Mouse (Mus musculus) left cerebral cortex, adult 2 months (tissue): ENCODE results near the gene Chd9. TPM values are rescaled to one million over a fixed set of nuclear protein-coding genes. Genes with fewer than 3 reads are reported as not detected.

Experiments
- DNase-seq, 2 experiments: peaks; one replicate each; pipeline ENCODE4 v3.0.0; 2021 to 2022; ENCODE audit warnings: low spot score in 2 of 2, mixed read lengths in 1 of 2; ENCODE audit errors: extremely low spot score in 1 of 2
- H3K27ac ChIP-seq: fragments of 200-600 bp; 2 replicates; pipeline ENCODE4 v1.8.1; 2022
- H3K4me3 ChIP-seq: fragments of 200-600 bp; 2 replicates; pipeline ENCODE4 v1.8.1; 2022
- CTCF ChIP-seq: fragments of 200-600 bp; IDR thresholded peaks from 2 replicates; pipeline ENCODE4 v1.8.1; 2022; ENCODE audit warnings: antibody characterized with exemption, mild to moderate bottlenecking, moderate library complexity
- intact Hi-C: fragments of 180-260 bp; cut with DNase I; formaldehyde crosslinking; loops from one replicate; pipeline ENCODE4 v1.15.1; 2025
- total RNA-seq, 2 experiments: library from RNA; stranded (reverse); gene quantifications; 2 replicates each; pipeline ENCODE4 v1.2.3; 2021

The Chd9 gene
- total RNA-seq, 2 experiments from 2014 or later, result 226 to 228 TPM

GRCm38 (mm10) chr8:91054418-91054817 is 226.3 kb downstream of the Chd9 start:
- no peak for TF ChIP-seq CTCF
- intact Hi-C loops, result no loop called here

GRCm38 (mm10) chr8:91056848-91057247 is 228.7 kb downstream of the Chd9 start:
- Histone ChIP-seq H3K4me3 (no peak overlapping the region), H3K27ac (no peak overlapping the region)
- TF ChIP-seq CTCF, result no peak
- intact Hi-C loops, result no loop called here
- no peak for DNase-seq

More at GRCm38 (mm10) chr8:91054418-91054817, 226.3 kb downstream of the Chd9 start:
- no peak overlapping the region for H3K4me3 ChIP-seq
- H3K27ac ChIP-seq, result no peak overlapping the region
- no peak for DNase-seq

GRCm38 (mm10) chr8:91059086-91059578 is 231.0 kb downstream of the Chd9 start:
- intact Hi-C loops, result no loop called here
- no peak overlapping the region for H3K4me3 ChIP-seq
- no peak for DNase-seq
- no peak for TF ChIP-seq CTCF
- H3K27ac ChIP-seq, result no peak overlapping the region

- intact Hi-C loops, result no loop called here
Measured at GRCm38 (mm10) chr8:91059884-91060510, 231.8 kb downstream of the Chd9 start.

GRCm38 (mm10) chr8:91060555-91061471 is 232.7 kb downstream of the Chd9 start:
- H3K27ac ChIP-seq, result no peak overlapping the region
- no peak overlapping the region for H3K4me3 ChIP-seq
- TF ChIP-seq CTCF, result no peak
- DNase-seq, result no peak
- intact Hi-C loops, result no loop called here

More at GRCm38 (mm10) chr8:91059884-91060510, 231.8 kb downstream of the Chd9 start:
- Histone ChIP-seq H3K27ac (no peak overlapping the region), H3K4me3 (no peak overlapping the region)
- TF ChIP-seq CTCF, result no peak
- DNase-seq, result no peak

- Histone ChIP-seq H3K4me3 (no peak overlapping the region), H3K27ac (no peak overlapping the region)
- no peak for DNase-seq
- TF ChIP-seq CTCF, result no peak
- intact Hi-C loops, result no loop called here
Measured at GRCm38 (mm10) chr8:91065179-91065578, 237.0 kb downstream of the Chd9 start.

- Histone ChIP-seq H3K27ac (peak overlapping the region; percentile 87), H3K4me3 (peak overlapping the region; percentile 98)
- no peak for DNase-seq
- TF ChIP-seq CTCF, result no peak
- intact Hi-C loops, result no loop called here
Measured at GRCm38 (mm10) chr8:91069407-91069806, 241.3 kb downstream of the Chd9 start.

GRCm38 (mm10) chr8:91069834-91070233 is 241.7 kb downstream of the Chd9 start, which contains the start of gene Rbl2:
Gene Rbl2, plus strand, starts transcription at chr8:91070057.
- peak; percentile 95 to 99 for DNase-seq
- peak within 1 kb of the TSS; percentile 87 for H3K27ac ChIP-seq
- intact Hi-C loops, result no loop called here
- TF ChIP-seq CTCF, result no peak
- peak within 1 kb of the TSS; percentile 98 for H3K4me3 ChIP-seq

GRCm38 (mm10) chr8:91070275-91070859 is 242.2 kb downstream of the Chd9 start:
- peak overlapping the region; percentile 98 for H3K4me3 ChIP-seq
- intact Hi-C loops, result no loop called here
- no peak for TF ChIP-seq CTCF

GRCm38 (mm10) chr8:91077077-91077867 is 249.1 kb downstream of the Chd9 start:
- DNase-seq, result no peak
- intact Hi-C loops, result no loop called here
- TF ChIP-seq CTCF, result no peak
- Histone ChIP-seq H3K4me3 (no peak overlapping the region), H3K27ac (no peak overlapping the region)

More at GRCm38 (mm10) chr8:91070275-91070859, 242.2 kb downstream of the Chd9 start:
- peak; percentile 45 to 65 for DNase-seq
- H3K27ac ChIP-seq, result peak overlapping the region; percentile 85

- DNase-seq, result no peak
- no peak; the same call in 1 of the 2 replicates for TF ChIP-seq CTCF
Measured at GRCm38 (mm10) chr8:91079678-91080077, 251.5 kb downstream of the Chd9 start.

More at GRCm38 (mm10) chr8:91079678-91080077, 251.5 kb downstream of the Chd9 start:
- intact Hi-C loops, result loop anchor here (5.0 kb wide), 1 partner anchor 37 kb away; no protein-coding TSS in a partner anchor
- H3K4me3 ChIP-seq, result no peak overlapping the region
- no peak overlapping the region for H3K27ac ChIP-seq
